Mouse (Mus musculus): Measurements from ENCODE around the gene Atp6v0b. TPM values are rescaled to one million over a fixed set of nuclear protein-coding genes. Genes with fewer than 3 reads are reported as not detected.

Gene Atp6v0b
- 100 to 1,000 TPM; 433 TPM for total RNA-seq (2021)
- long read RNA-seq, experiment 1, transcript Atp6v0b-201 (8 exons, 1,000 nt), result major isoform, 294 of 420 reads
- long read RNA-seq, experiment 1, partial matches to known transcripts, result 74 of 420 reads
- long read RNA-seq, experiment 1, other reads (novel, unspliced or antisense), result 48 of 420 reads
- long read RNA-seq, experiment 2, transcript Atp6v0b-201 (8 exons, 1,000 nt), result major isoform, 557 of 729 reads
- long read RNA-seq, experiment 2, partial matches to known transcripts, result 124 of 729 reads
- long read RNA-seq, experiment 2, other reads (novel, unspliced or antisense), result 42 of 729 reads

- DNase-seq (ENCODE audit: low spot score in 2 of 2), result peak; percentile 88 to 95
These were observed at the start of gene Atp6v0b for GRCm38 (mm10) chr4:117887133-117887532. Gene Atp6v0b (minus strand): TSS chr4:117887333.

GRCm38 (mm10) chr4:117934081-117934480 lies 46.9 kb upstream of the Atp6v0b start:
- DNase-seq (ENCODE audit: low spot score in 2 of 2), result no peak

GRCm38 (mm10) chr4:117933248-117933647 lies 46.1 kb upstream of the Atp6v0b start:
- DNase-seq (ENCODE audit: low spot score in 2 of 2), result no peak

GRCm38 (mm10) chr4:117929391-117929881 lies 42.3 kb upstream of the Atp6v0b start, which contains the start of gene Artn:
Gene Artn (minus strand): TSS chr4:117929763.
- no peak for DNase-seq (ENCODE audit: low spot score in 2 of 2)

GRCm38 (mm10) chr4:117928699-117929241 lies 41.6 kb upstream of the Atp6v0b start:
- DNase-seq (ENCODE audit: low spot score in 2 of 2), result peak in 1 of 2 experiments; percentile 58

GRCm38 (mm10) chr4:117928234-117928633 lies 41.1 kb upstream of the Atp6v0b start:
- DNase-seq (ENCODE audit: low spot score in 2 of 2), result peak in 1 of 2 experiments; percentile 49

- peak; percentile 36 to 52 for DNase-seq (ENCODE audit: low spot score in 2 of 2)
These were observed 39.7 kb upstream of the Atp6v0b start for GRCm38 (mm10) chr4:117926545-117927482.

GRCm38 (mm10) chr4:117924916-117925315 lies 37.8 kb upstream of the Atp6v0b start:
- no peak for DNase-seq (ENCODE audit: low spot score in 2 of 2)

- no peak for DNase-seq (ENCODE audit: low spot score in 2 of 2)
These were observed 36.3 kb upstream of the Atp6v0b start for GRCm38 (mm10) chr4:117923450-117923849.

- no peak for DNase-seq (ENCODE audit: low spot score in 2 of 2)
These were observed 34.2 kb upstream of the Atp6v0b start for GRCm38 (mm10) chr4:117921358-117921757.

- DNase-seq (ENCODE audit: low spot score in 2 of 2), result no peak
These were observed 31.6 kb upstream of the Atp6v0b start for GRCm38 (mm10) chr4:117918762-117919161.

- no peak for DNase-seq (ENCODE audit: low spot score in 2 of 2)
These were observed 31.1 kb upstream of the Atp6v0b start for GRCm38 (mm10) chr4:117918261-117918660.

GRCm38 (mm10) chr4:117917847-117918246 lies 30.7 kb upstream of the Atp6v0b start:
- DNase-seq (ENCODE audit: low spot score in 2 of 2), result no peak

- DNase-seq (ENCODE audit: low spot score in 2 of 2), result no peak
These were observed 30.3 kb upstream of the Atp6v0b start for GRCm38 (mm10) chr4:117917402-117917801.

GRCm38 (mm10) chr4:117916386-117916785 lies 29.3 kb upstream of the Atp6v0b start:
- DNase-seq (ENCODE audit: low spot score in 2 of 2), result no peak

- no peak for DNase-seq (ENCODE audit: low spot score in 2 of 2)
These were observed 28.5 kb upstream of the Atp6v0b start for GRCm38 (mm10) chr4:117915489-117916105.

GRCm38 (mm10) chr4:117914591-117915442 lies 27.7 kb upstream of the Atp6v0b start, which contains the start of gene Ipo13:
Gene Ipo13 (minus strand): TSS chr4:117914999.
- peak; percentile 94 to 98 for DNase-seq (ENCODE audit: low spot score in 2 of 2)

GRCm38 (mm10) chr4:117914031-117914430 lies 26.9 kb upstream of the Atp6v0b start:
- DNase-seq (ENCODE audit: low spot score in 2 of 2), result no peak

- DNase-seq (ENCODE audit: low spot score in 2 of 2), result no peak
These were observed 26.3 kb upstream of the Atp6v0b start for GRCm38 (mm10) chr4:117913421-117913820.

GRCm38 (mm10) chr4:117912685-117913273 lies 25.6 kb upstream of the Atp6v0b start:
- DNase-seq (ENCODE audit: low spot score in 2 of 2), result no peak

All from layer of hippocampus, postnatal 14 days (tissue).